Mouse (Mus musculus) right cerebral cortex, postnatal 36 days (tissue): ENCODE data around the gene Mustn1.

Experiments used
- DNase-seq, 2 experiments: peaks; one replicate each; pipeline ENCODE4 v3.0.0; 2022; ENCODE audit warnings: low spot score in 2 of 2, mixed read lengths in 1 of 2

Gene Mustn1

GRCm38 (mm10) chr14:30880251-30880650, 1.3 kb downstream of the Mustn1 start:
- no peak for DNase-seq

DNA sequence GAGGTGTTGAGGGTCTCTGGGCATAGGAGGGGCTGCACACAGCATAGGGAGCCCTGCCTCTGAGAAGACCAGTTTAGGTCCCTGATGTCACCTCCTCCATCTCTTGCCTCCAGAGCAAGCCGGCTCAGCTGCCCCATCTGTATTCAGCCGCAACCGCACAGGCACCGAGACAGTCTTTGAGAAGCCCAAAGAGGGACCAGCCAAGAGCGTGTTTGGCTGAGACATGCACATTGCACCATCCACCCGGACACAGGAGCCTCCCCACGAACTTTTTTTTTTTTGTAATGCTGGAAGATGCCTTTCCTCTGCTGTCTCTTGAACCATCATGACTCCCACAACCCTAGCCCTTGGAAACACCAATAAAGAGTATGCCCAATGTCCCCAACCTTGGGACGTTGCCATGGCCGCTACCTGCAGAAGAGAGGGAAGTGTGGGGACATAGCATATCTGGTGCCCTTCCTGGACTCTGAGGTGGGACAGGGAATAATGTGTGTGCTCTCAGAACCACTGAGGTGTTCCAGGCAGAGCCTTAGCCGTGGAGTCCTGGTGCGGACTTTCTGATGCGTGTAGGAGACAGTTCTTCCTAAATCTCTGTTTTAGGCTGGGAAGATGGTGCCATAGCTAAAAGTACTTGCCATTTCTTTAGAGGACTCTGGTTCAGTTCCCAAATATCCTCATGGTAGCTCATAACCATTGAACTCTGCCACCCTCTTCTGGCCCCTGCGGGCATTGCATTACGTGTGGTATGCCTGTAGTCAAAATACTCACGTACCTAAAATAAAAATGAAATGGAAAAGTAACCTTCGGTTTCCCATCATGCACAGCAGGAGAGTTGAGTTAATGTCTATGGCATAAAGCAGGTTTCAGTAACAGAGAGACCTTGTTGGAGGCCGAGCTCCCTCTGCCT, 2.1 kb downstream of the Mustn1 start:
- peak in 1 of 2 experiments; percentile 40 for DNase-seq

DNA sequence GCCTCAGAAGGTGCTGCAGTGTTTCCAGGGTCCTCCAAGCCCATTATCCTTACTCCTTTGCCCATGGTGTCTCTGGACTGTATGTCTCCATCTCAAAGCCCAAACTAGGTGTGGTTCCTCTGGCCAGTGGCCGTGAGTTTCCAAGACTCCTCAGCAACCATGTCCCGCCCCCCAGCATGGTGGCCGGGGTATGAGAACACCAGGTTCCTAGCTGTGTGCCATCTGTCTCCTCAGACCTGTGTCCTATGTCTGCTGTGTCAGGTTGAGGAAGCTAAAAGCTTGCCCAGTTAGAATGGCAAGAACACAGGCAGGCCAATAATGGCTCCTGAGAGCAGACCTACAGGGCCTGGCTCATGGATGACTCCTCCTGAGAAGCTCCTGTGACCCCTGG, 2.7 kb downstream of the Mustn1 start:
- no peak for DNase-seq

GRCm38 (mm10) chr14:30885298-30885697, 6.3 kb downstream of the Mustn1 start:
- DNase-seq = no peak

- DNase-seq = no peak
Measured at GRCm38 (mm10) chr14:30886204-30886603, 7.2 kb downstream of the Mustn1 start, which contains the start of gene Itih4. Gene Itih4 (plus strand): TSS chr14:30886476.

- DNase-seq = no peak
Measured at GRCm38 (mm10) chr14:30888271-30888732, 9.3 kb downstream of the Mustn1 start.

GRCm38 (mm10) chr14:30899972-30900371, 21.0 kb downstream of the Mustn1 start:
- DNase-seq = no peak

- DNase-seq = no peak
Measured at GRCm38 (mm10) chr14:30902628-30903027, 23.6 kb downstream of the Mustn1 start.

- no peak for DNase-seq
Measured at GRCm38 (mm10) chr14:30903036-30903435, 24.0 kb downstream of the Mustn1 start.

DNA sequence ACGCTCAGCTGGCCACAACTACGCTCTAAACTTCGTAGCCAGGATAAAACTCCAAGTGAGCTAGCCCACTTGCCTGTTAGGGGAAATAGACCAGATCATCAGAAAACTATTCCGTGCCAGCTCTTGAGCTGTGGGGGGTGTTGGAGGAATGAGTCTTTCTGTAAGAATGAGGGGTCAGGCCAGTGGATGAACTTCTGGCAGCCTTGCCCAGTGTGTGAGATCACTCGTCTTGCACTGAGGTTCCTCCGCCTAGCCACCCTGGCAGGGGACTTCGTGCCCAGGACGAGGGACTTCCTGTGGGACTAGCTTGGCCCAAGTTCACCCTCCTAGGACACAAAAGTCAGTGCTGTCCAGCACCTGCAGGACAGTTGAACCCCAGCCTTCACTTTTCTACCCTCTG, 25.3 kb downstream of the Mustn1 start:
- no peak for DNase-seq

DNA sequence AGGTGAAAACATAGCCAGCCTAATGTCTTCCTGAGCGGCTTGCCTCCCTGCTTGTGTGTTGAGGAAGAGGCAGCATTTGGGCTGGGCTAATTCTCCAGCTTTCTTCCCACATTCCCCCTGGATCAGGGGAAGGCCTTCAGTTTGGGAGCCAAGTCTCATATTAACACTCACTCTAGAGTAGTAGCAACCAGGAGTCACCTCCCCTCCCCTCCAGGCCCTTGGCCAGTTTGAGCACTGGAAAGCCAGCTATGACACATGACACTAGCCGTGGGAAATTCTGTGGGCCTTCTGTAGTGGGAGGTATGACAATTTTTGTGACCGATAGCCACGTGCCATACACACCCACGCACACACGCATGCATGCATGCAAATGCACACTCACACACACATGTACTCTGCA, 27.0 kb downstream of the Mustn1 start:
- DNase-seq = no peak

GRCm38 (mm10) chr14:30907814-30908265, 28.8 kb downstream of the Mustn1 start:
- DNase-seq = no peak

DNA sequence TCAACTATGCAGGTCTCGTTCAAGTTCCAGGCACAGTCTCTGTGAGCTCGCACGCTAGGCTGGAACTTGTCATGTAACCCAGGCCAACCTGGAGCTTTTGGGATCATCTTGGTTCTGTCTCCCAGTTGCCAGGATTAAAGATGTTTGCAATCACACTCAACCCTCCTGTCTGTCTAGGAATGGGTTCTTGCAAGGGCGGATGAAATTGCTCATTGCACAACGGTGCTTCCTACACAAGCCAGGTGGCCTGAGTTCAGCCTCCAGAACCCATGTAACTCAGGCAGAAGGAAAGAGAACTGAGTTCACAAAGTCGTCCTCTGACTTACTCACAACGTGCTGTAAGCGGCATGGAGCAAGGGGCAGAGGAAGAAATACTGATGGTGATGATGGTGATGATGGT, 32.1 kb downstream of the Mustn1 start:
- DNase-seq = no peak

- DNase-seq = no peak
Measured at GRCm38 (mm10) chr14:30912641-30913040, 33.6 kb downstream of the Mustn1 start.

DNA sequence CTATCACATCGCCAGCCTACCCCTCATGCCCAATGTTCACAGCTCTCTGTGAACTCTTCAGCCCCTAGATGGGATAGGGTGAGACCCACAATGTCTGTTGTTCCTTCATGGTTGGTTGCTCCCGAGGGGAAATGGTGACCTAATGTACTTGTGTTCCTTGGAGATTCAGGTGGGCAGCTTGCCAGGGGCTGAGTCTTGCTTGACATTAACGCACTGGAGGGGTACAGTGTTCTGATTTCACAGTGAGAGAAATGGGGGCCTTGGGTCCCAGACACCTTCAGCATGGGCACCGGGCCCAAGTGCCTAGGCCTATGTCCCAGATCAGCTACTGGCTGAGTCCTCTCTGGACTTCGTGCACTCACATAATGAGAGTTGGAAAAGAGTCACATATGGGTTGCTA, 34.4 kb downstream of the Mustn1 start:
- DNase-seq = no peak

DNA sequence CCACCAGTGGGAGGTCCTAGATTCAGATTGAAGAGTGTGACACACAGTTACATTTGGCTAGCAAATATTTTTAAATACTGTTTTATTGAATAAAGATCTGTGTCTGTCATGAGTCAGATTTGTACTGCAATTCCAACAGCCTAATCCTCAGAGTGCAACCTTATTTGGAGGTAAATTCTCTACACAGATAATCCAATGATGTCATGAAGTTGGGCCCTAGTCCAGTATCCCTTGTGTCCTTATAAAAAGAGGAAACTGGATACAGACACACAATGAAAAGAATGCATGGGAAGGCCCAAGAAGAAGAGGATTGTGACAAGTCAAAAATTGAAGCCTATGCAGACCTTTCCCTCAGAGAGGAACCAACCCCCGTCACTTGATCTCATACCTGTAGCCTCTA, 37.5 kb downstream of the Mustn1 start:
- no peak for DNase-seq

DNA sequence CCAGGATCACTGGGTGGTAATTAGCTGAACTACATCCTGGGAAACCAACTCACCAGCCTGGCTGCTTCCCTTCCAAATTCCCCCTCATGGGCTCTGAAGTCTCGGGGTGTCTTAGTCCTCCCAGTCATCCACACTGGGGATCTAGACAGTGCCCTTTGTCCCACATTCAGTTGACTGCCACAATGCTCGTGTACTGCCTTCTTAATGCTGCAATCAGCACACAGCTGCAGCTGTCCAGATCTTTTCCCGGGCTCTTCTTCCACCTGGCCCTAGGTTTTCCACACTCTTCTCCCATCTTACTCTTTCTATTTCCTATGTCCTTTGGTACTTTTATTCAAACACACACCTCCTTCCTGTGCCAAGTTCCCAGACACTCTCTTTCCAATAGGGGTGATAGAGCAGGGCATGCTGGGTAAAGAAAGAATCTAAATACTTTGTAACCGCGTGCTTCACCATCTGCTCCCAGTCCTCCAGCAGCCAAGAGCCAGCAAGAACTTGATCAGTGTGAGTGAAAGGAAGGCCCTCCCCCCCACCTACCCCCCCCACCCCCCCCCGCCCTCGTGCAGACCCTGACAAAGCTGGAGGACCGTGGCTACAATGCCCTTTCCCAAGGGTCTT, 43.2 kb downstream of the Mustn1 start:
- no peak for DNase-seq

- peak; percentile 12 to 18 for DNase-seq
Measured at GRCm38 (mm10) chr14:30923375-30924105, 44.5 kb downstream of the Mustn1 start, which contains the start of gene Itih3. Gene Itih3 (minus strand): TSS chr14:30923760.

GRCm38 (mm10) chr14:30925492-30925891, 46.5 kb downstream of the Mustn1 start:
- DNase-seq = no peak

- DNase-seq = no peak
Measured at GRCm38 (mm10) chr14:30930386-30930785, 51.4 kb downstream of the Mustn1 start.
